Mouse (Mus musculus) left cerebral cortex, postnatal 14 days (tissue): Measurements from ENCODE around the gene Slco4c1. TPM values are rescaled to one million over a fixed set of nuclear protein-coding genes. Genes with fewer than 3 reads are reported as not detected.

ENCODE experiments used
- DNase-seq, 2 experiments: peaks; one replicate each; pipeline ENCODE4 v3.0.0; 2021 to 2022; ENCODE audit warnings: low spot score in 2 of 2, mixed read lengths in 1 of 2
- intact Hi-C: fragments of 180-260 bp; cut with DNase I; formaldehyde crosslinking; loops from one replicate; pipeline ENCODE4 v1.15.1; 2025
- long read RNA-seq, 2 experiments: library from polyadenylated mRNA; stranded (forward); transcript quantifications; one replicate each; pipeline ENCODE4 v2.0.0; 2021
- total RNA-seq, 2 experiments: library from RNA; stranded (reverse); gene quantifications; 2 replicates each; pipeline ENCODE4 v1.2.3; 2021

Gene Slco4c1
- total RNA-seq: 1 to 10 TPM; 2.0 to 2.2 TPM
- long read RNA-seq, experiment 1: 0 reads
- long read RNA-seq, experiment 2: 0 reads

- intact Hi-C loops: no loop called here
- peak; percentile 20 to 48 for DNase-seq
These were observed at the start of gene Slco4c1 for GRCm38 (mm10) chr1:96871528-96872360. Slco4c1 (minus strand) TSS chr1:96872171.

GRCm38 (mm10) chr1:96917333-96917732 lies 45.4 kb upstream of the Slco4c1 start:
- intact Hi-C loops: no loop called here
- DNase-seq: no peak

- intact Hi-C loops: no loop called here
- no peak for DNase-seq
These were observed 11.8 kb upstream of the Slco4c1 start for GRCm38 (mm10) chr1:96883788-96884187.

- intact Hi-C loops: no loop called here
- no peak for DNase-seq
These were observed 6.6 kb upstream of the Slco4c1 start for GRCm38 (mm10) chr1:96878572-96878971.

- intact Hi-C loops: no loop called here
- DNase-seq: no peak
These were observed 4.1 kb upstream of the Slco4c1 start for GRCm38 (mm10) chr1:96876076-96876475.

- no peak for DNase-seq
- intact Hi-C loops: no loop called here
These were observed 2.7 kb upstream of the Slco4c1 start for GRCm38 (mm10) chr1:96874636-96875035.

GRCm38 (mm10) chr1:96872361-96872693 lies 356 bp upstream of the Slco4c1 start:
- intact Hi-C loops: no loop called here
- no peak for DNase-seq

GRCm38 (mm10) chr1:96870764-96871307 lies 1.1 kb downstream of the Slco4c1 start:
- DNase-seq: no peak
- intact Hi-C loops: no loop called here

GRCm38 (mm10) chr1:96868722-96869121 lies 3.2 kb downstream of the Slco4c1 start:
- DNase-seq: no peak
- intact Hi-C loops: no loop called here

GRCm38 (mm10) chr1:96866002-96866401 lies 6.0 kb downstream of the Slco4c1 start:
- DNase-seq: no peak
- intact Hi-C loops: no loop called here

- intact Hi-C loops: no loop called here
- DNase-seq: no peak
These were observed 7.9 kb downstream of the Slco4c1 start for GRCm38 (mm10) chr1:96864120-96864519.

- intact Hi-C loops: no loop called here
- DNase-seq: no peak
These were observed 11.8 kb downstream of the Slco4c1 start for GRCm38 (mm10) chr1:96859995-96860684.

- no peak for DNase-seq
- intact Hi-C loops: no loop called here
These were observed 18.4 kb downstream of the Slco4c1 start for GRCm38 (mm10) chr1:96853541-96853940.

- no peak for DNase-seq
- intact Hi-C loops: no loop called here
These were observed 22.9 kb downstream of the Slco4c1 start for GRCm38 (mm10) chr1:96849101-96849500.

- DNase-seq: no peak
- intact Hi-C loops: no loop called here
These were observed 23.4 kb downstream of the Slco4c1 start for GRCm38 (mm10) chr1:96848606-96849005.

GRCm38 (mm10) chr1:96846727-96847126 lies 25.2 kb downstream of the Slco4c1 start:
- peak; percentile 43 to 69 for DNase-seq
- intact Hi-C loops: loop anchor here (1.0 kb wide), 1 partner anchor 173 kb away; no protein-coding TSS in a partner anchor

GRCm38 (mm10) chr1:96805287-96805727 lies 66.7 kb downstream of the Slco4c1 start:
- intact Hi-C loops: no loop called here
- DNase-seq: no peak

- intact Hi-C loops: no loop called here
- DNase-seq: peak; percentile 14 to 16
These were observed 70.4 kb downstream of the Slco4c1 start for GRCm38 (mm10) chr1:96801595-96801994.

GRCm38 (mm10) chr1:96794690-96795089 lies 77.3 kb downstream of the Slco4c1 start:
- intact Hi-C loops: no loop called here
- DNase-seq: no peak

- intact Hi-C loops: no loop called here
- DNase-seq: no peak
These were observed 77.7 kb downstream of the Slco4c1 start for GRCm38 (mm10) chr1:96794290-96794689.
